Mouse (Mus musculus) thymus, adult 2 months (tissue): ENCODE data around the gene Calm1.

ENCODE experiments used
- CTCF ChIP-seq: fragments of 200-500 bp; IDR thresholded peaks from 2 replicates; pipeline ENCODE4 v1.5.1; 2012; ENCODE audit warnings: mild to moderate bottlenecking, control low read depth, low read length, moderate library complexity, borderline replicate concordance; ENCODE audit not compliant: control insufficient read depth, poor library complexity, insufficient read depth; ENCODE audit errors: extremely low read depth
- POLR2A ChIP-seq: fragments of 200-500 bp; IDR thresholded peaks from 2 replicates; pipeline ENCODE4 v1.6.1; 2012; ENCODE audit warnings: mild to moderate bottlenecking, low read length, control low read depth, moderate library complexity; ENCODE audit not compliant: control insufficient read depth, poor library complexity, insufficient read depth; ENCODE audit errors: extremely low read depth

DNA sequence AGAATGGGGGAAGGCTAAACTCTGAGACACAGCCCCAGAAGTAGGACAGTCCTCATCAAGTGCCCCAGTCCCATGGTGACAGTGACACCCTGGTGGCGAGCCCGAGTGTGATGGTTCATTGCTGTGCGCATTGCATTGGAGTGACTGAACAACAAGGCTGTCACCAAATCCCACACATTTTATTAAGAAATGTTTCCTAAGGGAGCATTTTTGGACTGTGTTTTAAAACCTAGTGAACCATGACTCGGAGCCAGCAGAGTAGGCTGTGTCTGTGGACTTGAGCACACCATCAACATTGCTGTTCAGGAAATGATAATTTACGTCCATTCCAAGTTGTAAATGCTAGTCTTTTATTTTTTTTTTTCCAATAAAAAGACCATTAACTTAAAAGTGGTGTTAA is 7.7 kb downstream of the Calm1 start:
- TF ChIP-seq CTCF = no peak
- no peak for TF ChIP-seq POLR2A
